Mouse (Mus musculus): ENCODE measurements around the gene Gm2431. TPM values are rescaled to one million over a fixed set of nuclear protein-coding genes. Genes with fewer than 3 reads are reported as not detected.
"Not testable (repeated sequence)": the region's sequence is repeated elsewhere in the genome, so short reads cannot be mapped to it uniquely, and the experiment has no call there.

The Gm2431 gene
- polyA plus RNA-seq, 1 experiment, result not detected

DNA sequence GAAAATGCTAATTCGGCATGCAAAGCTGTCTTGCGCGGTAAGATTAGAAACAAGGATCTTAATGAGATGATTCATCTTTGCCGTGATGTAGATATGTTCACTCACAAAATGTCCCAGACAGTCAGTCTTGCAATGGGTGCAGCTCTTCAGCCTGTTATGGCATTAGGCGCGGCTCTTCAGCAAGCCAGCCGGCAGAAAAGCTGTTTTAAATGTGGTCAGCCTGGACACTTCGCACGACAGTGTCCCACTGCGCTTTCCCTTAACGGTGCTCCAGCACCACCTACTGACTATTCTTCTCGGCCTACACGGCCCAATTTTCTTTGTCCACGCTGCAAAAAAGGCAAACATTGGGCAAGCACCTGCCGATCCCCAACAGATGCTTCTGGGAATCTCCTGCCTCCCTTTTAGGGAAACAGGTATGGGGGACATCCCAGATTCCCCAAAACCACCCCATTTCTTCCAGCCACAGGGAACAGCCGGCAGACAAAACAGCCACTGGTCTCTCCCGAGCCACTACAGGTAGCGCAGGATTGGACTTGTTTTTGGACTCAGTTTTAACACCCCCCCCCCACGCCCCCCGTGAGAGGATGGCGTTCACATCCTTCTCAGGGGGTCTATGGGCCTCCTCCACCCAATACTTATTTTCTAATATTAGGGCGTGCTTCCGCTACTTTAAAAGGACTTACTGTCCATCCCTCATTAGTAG lies 27.1 kb upstream of the Gm2431 start:
- Histone ChIP-seq H3K79me2 (ENCODE audit: control insufficient read depth, insufficient read depth) (no peaks in the 10 kb centered on the region), H3K79me3 (ENCODE audit: low read depth) (no peaks in the 10 kb centered on the region), H3ac (ENCODE audit: control insufficient read depth, insufficient read length, low read depth) (no peak overlapping the region), H3K27me3 (ENCODE audit: control insufficient read depth, insufficient read depth, insufficient read length) (no peaks in the 10 kb centered on the region), H3K4me3 (ENCODE audit: insufficient read depth, poor library complexity, severe bottlenecking) (no peak overlapping the region), H3K36me3 (ENCODE audit: control insufficient read depth, insufficient read depth) (no peaks in the 10 kb centered on the region)
- TF ChIP-seq CEBPB (IDR thresholded peaks at IDR 0.05; ENCODE audit: low read depth) (no peak), MYOG (IDR thresholded peaks at IDR 0.05; ENCODE audit: control insufficient read depth, extremely low read depth, insufficient read length) (no peak), CTCF (IDR thresholded peaks at IDR 0.05; ENCODE audit: control insufficient read depth, insufficient read depth, insufficient read length) (peak; percentile 6), MAX (IDR thresholded peaks at IDR 0.05) (no peak), USF1 (IDR thresholded peaks at IDR 0.05; ENCODE audit: low read depth) (no peak), MYOD1 (IDR thresholded peaks at IDR 0.05; ENCODE audit: control insufficient read depth, insufficient read length, low read depth) (no peak), FOSL1 (IDR thresholded peaks at IDR 0.05; ENCODE audit: insufficient read depth, low read length, poor library complexity, severe bottlenecking) (no peak)

DNA sequence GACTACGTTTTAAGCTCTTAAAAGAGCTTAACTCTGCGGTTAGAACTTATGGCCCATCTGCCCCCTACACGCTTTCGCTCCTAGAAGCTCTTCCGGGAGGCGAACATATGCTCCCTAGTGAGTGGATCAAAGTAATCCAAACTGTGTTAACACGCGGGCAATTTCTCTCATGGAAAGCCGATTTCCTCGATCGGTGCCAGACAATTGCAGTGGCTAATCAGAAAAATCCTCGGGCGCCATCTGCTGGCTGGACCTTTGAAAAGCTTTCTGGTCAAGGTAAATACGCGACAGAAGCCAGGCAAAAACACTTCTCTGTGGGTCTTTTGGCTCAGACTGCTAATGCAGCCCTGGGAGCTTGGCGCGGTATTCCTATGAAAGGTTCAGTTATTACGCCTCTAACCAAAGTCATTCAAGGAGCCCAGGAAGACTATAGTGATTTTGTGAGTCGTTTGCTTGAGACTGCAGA lies 26.5 kb upstream of the Gm2431 start:
- Histone ChIP-seq H3ac (ENCODE audit: control insufficient read depth, insufficient read length, low read depth) (peak overlapping the region; percentile 64), H3K79me2 (ENCODE audit: control insufficient read depth, insufficient read depth) (no peaks in the 10 kb centered on the region), H3K4me3 (ENCODE audit: insufficient read depth, poor library complexity, severe bottlenecking) (peak overlapping the region; percentile 25), H3K27me3 (ENCODE audit: control insufficient read depth, insufficient read depth, insufficient read length) (no peaks in the 10 kb centered on the region), H3K36me3 (ENCODE audit: control insufficient read depth, insufficient read depth) (no peaks in the 10 kb centered on the region), H3K79me3 (ENCODE audit: low read depth) (no peaks in the 10 kb centered on the region)
- TF ChIP-seq CTCF (IDR thresholded peaks at IDR 0.05; ENCODE audit: control insufficient read depth, insufficient read depth, insufficient read length) (peak; percentile 29), USF1 (IDR thresholded peaks at IDR 0.05; ENCODE audit: low read depth) (no peak)

DNA sequence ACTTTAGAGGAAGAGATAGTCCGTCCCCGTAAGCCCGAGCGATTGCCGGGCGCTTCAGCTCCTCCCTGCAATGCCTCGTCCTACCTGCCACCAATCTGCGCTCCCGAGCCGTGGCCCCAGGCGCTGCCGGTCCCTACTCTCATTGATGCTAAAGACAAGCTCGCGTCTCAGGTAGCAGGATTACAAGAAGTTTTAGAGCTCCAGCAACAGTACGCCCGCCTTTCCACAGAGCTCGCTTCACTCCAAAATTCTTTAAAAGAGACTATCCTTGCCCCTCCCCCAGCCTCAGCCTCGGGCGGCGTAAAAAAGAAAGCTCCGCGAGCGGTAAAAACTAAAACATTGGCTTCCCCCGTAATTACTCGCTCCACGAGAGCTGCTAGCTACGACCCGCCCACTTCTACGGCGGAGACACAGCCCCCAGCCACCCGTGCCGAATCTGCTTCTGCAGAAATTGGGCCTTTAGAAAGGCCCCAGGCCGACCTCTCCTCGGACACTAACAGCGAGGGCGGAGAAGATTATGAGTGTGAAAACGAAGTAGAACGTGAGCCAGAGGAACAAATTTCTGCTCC lies 26.0 kb upstream of the Gm2431 start:
- H3K36me3 ChIP-seq (ENCODE audit: control insufficient read depth, insufficient read depth), result no peaks in the 10 kb centered on the region
- H3K79me2 ChIP-seq (ENCODE audit: control insufficient read depth, insufficient read depth), result no peaks in the 10 kb centered on the region
- peak overlapping the region; percentile 64 for H3ac ChIP-seq (ENCODE audit: control insufficient read depth, insufficient read length, low read depth)
- no peaks in the 10 kb centered on the region for H3K79me3 ChIP-seq (ENCODE audit: low read depth)
- no peaks in the 10 kb centered on the region for H3K27me3 ChIP-seq (ENCODE audit: control insufficient read depth, insufficient read depth, insufficient read length)
- TF ChIP-seq MYOG (IDR thresholded peaks at IDR 0.05; ENCODE audit: control insufficient read depth, extremely low read depth, insufficient read length) (no peak), MAX (IDR thresholded peaks at IDR 0.05) (no peak), CTCF (IDR thresholded peaks at IDR 0.05; ENCODE audit: control insufficient read depth, insufficient read depth, insufficient read length) (no peak), USF1 (IDR thresholded peaks at IDR 0.05; ENCODE audit: low read depth) (no peak), MYOD1 (IDR thresholded peaks at IDR 0.05; ENCODE audit: control insufficient read depth, insufficient read length, low read depth) (no peak), CEBPB (IDR thresholded peaks at IDR 0.05; ENCODE audit: low read depth) (no peak), FOSL1 (IDR thresholded peaks at IDR 0.05; ENCODE audit: insufficient read depth, low read length, poor library complexity, severe bottlenecking) (no peak)
- peak overlapping the region; percentile 25 for H3K4me3 ChIP-seq (ENCODE audit: insufficient read depth, poor library complexity, severe bottlenecking)

DNA sequence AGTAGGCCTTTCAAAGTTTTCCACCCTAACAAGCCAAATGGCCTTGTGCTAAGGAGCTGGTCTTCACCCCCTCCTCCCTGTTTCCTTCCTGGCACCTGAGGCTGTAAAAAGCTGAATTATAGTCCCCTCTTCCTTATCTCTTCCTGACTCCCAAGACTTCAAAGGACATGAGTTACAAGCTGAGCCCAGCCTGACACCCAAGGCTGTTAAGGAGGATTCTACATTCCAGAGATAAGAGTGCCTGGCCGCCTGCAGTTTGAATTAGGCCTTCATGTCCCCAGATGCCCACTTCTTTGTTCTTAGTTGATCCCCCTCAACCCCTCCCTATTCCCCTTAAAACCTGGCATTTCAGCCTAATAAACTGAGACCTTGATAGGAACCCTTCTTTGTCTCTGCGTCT lies 24.7 kb upstream of the Gm2431 start:
- not testable (repeated sequence) for H3K79me3 ChIP-seq (ENCODE audit: low read depth); H3K27me3 ChIP-seq (ENCODE audit: control insufficient read depth, insufficient read depth, insufficient read length); H3ac ChIP-seq (ENCODE audit: control insufficient read depth, insufficient read length, low read depth); H3K79me2 ChIP-seq (ENCODE audit: control insufficient read depth, insufficient read depth); H3K36me3 ChIP-seq (ENCODE audit: control insufficient read depth, insufficient read depth); H3K4me3 ChIP-seq (ENCODE audit: insufficient read depth, poor library complexity, severe bottlenecking)

DNA sequence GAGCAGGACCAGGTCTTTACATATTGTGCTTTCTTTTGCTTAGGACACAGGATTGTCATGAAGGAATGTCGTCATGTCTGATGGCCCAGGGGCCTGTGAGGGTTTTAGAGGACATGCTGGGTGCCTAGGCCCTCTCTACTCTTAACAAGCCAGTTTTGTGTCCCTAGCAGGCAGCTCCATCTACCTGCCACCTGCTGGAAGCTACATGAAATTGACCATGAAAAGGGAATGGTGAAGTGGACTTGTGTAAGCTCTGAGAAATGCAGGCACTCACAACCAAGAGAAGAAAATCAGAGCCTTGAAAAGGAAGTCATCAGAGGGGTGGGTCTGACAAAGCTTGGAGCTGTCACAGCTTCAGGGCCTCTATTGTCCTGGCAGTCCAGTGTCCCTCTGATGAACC lies 21.1 kb upstream of the Gm2431 start:
- H3K36me3 ChIP-seq (ENCODE audit: control insufficient read depth, insufficient read depth); H3ac ChIP-seq (ENCODE audit: control insufficient read depth, insufficient read length, low read depth); H3K79me2 ChIP-seq (ENCODE audit: control insufficient read depth, insufficient read depth); H3K27me3 ChIP-seq (ENCODE audit: control insufficient read depth, insufficient read depth, insufficient read length); H3K4me3 ChIP-seq (ENCODE audit: insufficient read depth, poor library complexity, severe bottlenecking); H3K79me3 ChIP-seq (ENCODE audit: low read depth): not testable (repeated sequence)

DNA sequence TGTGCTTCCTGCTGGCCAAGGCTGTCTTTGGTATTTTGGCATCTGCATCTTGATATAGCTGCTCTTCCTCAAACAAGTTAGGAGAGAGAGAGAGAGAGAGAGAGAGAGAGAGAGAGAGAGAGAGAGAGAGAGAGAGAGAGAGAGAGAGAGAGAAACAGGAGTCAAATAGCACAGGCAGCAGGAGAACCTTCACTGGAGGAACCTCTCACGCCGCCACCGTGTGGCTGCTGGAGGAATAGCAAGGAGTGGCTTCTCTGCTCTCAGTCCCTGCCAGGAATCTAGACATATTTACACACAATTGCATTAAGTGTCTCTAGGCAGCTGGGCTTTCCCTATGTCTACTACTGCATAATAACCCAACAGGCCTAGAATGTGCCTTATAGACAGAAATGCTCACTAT lies 20.0 kb upstream of the Gm2431 start:
- H3K4me3 ChIP-seq (ENCODE audit: insufficient read depth, poor library complexity, severe bottlenecking); H3K79me3 ChIP-seq (ENCODE audit: low read depth); H3K36me3 ChIP-seq (ENCODE audit: control insufficient read depth, insufficient read depth); H3K27me3 ChIP-seq (ENCODE audit: control insufficient read depth, insufficient read depth, insufficient read length); H3K79me2 ChIP-seq (ENCODE audit: control insufficient read depth, insufficient read depth); H3ac ChIP-seq (ENCODE audit: control insufficient read depth, insufficient read length, low read depth): not testable (repeated sequence)
- peak; percentile 35 for TF ChIP-seq CTCF (IDR thresholded peaks at IDR 0.05; ENCODE audit: control insufficient read depth, insufficient read depth, insufficient read length)

DNA sequence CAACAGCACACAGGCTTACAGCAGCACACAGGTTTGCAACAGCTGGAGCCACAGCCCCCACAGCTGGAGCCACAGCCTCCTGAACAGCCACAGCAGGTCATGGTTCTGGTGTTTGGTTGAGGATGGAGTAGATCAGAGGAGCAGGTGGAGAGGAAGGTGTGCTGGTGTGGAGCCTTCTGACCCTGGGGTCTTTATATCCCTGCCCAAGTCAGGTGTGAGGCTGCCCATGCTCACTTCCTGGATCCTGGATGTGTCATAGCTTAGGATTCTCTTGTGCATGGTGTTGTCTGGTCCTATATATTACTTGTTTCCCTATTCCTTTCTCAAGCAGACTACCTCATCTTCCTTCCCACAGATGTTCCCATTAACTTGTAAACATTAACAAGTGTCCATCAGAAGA lies 16.1 kb upstream of the Gm2431 start, which contains the start of gene Gm4559:
Gene Gm4559, minus strand, starts transcription at position 101 of the 400 bp plus-strand sequence.
- H3ac ChIP-seq (ENCODE audit: control insufficient read depth, insufficient read length, low read depth); H3K79me3 ChIP-seq (ENCODE audit: low read depth); H3K4me3 ChIP-seq (ENCODE audit: insufficient read depth, poor library complexity, severe bottlenecking); H3K36me3 ChIP-seq (ENCODE audit: control insufficient read depth, insufficient read depth); H3K27me3 ChIP-seq (ENCODE audit: control insufficient read depth, insufficient read depth, insufficient read length); H3K79me2 ChIP-seq (ENCODE audit: control insufficient read depth, insufficient read depth): not testable (repeated sequence)

All from C2C12 (cell line).